Mouse (Mus musculus): ENCODE measurements around the gene Ghr. TPM values are rescaled to one million over a fixed set of nuclear protein-coding genes. Genes with fewer than 3 reads are reported as not detected.

Ghr gene
- total and polyA plus RNA-seq, 2 experiments from 2014 or later = 5.7 to 8.0 TPM

DNA sequence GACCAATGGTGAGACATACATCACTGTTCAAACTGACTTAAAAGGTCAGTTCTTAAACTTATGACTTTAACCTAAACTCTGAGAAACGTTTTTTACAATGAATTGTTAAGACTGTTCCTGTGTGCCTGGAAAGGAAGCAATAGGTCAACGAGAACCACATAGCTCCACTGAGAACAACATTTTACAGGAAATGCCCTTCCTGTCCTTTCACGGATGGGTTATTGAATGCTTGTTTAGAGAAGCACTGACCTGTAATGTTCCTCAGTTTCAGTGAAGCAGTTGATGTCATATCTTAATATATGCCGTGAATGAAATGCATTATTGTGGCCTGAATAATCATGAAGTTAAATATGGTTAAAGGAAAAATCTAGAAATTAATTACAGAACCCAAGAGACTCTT lies 147.7 kb downstream of the Ghr start:
- Histone ChIP-seq H3K9me3 (ENCODE audit: low read length) (no peaks in the 10 kb centered on the region), H3K9ac (no peak overlapping the region), H3K27me3 (ENCODE audit: insufficient read depth, low read length) (no peaks in the 10 kb centered on the region), H3K27ac (ENCODE audit: low read depth, low read length) (no peak overlapping the region), H3K36me3 (ENCODE audit: insufficient read depth) (no peaks in the 10 kb centered on the region), H3K4me2 (ENCODE audit: low read depth) (no peak overlapping the region), H3K4me1 (ENCODE audit: insufficient read depth) (no peaks in the 10 kb centered on the region), H3K4me3 (ENCODE audit: low read depth, low read length) (no peak overlapping the region)
- TF ChIP-seq CTCF (IDR thresholded peaks at IDR 0.05; ENCODE audit: low read depth) = no peak
- ATAC-seq = no peak
- WGBS = 73% methylated on average over 4 of the region's 4 CpGs
- DNase-seq = no peak

DNA sequence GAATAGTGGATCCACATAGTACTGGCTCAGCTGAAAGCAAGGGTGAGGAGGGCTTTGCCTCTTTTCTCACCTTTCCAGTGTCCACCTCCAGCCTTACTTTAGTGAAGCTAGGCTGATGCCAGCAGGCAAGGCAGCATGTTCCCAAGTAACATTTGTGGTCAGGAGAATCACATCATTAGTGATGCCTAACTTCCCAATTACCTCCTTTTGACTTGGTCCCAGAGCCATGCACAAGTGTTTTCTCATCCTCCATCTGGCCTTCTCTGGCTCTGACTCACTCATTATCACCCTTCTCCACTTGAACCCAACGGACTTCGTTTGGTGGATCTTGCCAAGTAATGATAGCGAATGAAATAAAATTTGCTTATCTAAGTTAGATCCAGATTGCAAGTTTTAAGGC lies 148.8 kb downstream of the Ghr start:
- Histone ChIP-seq H3K4me3 (ENCODE audit: low read depth, low read length) (no peak overlapping the region), H3K27me3 (ENCODE audit: insufficient read depth, low read length) (no peaks in the 10 kb centered on the region), H3K9me3 (ENCODE audit: low read length) (no peaks in the 10 kb centered on the region), H3K36me3 (ENCODE audit: insufficient read depth) (no peaks in the 10 kb centered on the region), H3K9ac (no peak overlapping the region), H3K4me1 (ENCODE audit: insufficient read depth) (no peaks in the 10 kb centered on the region), H3K27ac (ENCODE audit: low read depth, low read length) (no peak overlapping the region), H3K4me2 (ENCODE audit: low read depth) (no peak overlapping the region)
- 80% methylated on average over 3 of the region's 3 CpGs for WGBS
- ATAC-seq (no peak), DNase-seq (no peak)
- TF ChIP-seq CTCF (IDR thresholded peaks at IDR 0.05; ENCODE audit: low read depth) = no peak

DNA sequence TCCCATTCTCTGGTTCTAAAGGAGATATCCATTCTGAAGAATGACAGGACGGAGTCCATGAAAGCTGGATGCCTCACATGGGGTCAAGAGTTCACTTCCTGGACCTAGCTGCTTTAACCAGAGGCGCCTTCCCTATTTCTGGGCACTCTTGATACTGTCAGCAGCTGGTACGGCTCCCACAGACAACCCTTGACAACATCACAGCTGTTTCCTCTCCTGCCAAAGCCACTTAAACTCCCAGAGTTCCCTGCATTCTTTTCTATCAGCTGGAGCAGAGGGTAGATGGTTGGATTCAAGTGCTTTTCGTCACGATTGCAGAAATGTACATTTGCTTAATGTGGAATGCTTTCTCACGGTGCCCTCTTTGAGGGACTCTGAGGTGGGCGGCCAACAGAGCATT lies 150.0 kb downstream of the Ghr start:
- no peak overlapping the region for H3K9ac ChIP-seq
- DNase-seq (no peak), ATAC-seq (no peak)
- H3K27ac ChIP-seq (ENCODE audit: low read depth, low read length) = no peak overlapping the region
- H3K4me3 ChIP-seq (ENCODE audit: low read depth, low read length) = no peak overlapping the region
- H3K27me3 ChIP-seq (ENCODE audit: insufficient read depth, low read length) = no peaks in the 10 kb centered on the region
- no peaks in the 10 kb centered on the region for H3K9me3 ChIP-seq (ENCODE audit: low read length)
- no peak for TF ChIP-seq CTCF (IDR thresholded peaks at IDR 0.05; ENCODE audit: low read depth)
- no peaks in the 10 kb centered on the region for H3K4me1 ChIP-seq (ENCODE audit: insufficient read depth)
- H3K36me3 ChIP-seq (ENCODE audit: insufficient read depth) = no peaks in the 10 kb centered on the region
- H3K4me2 ChIP-seq (ENCODE audit: low read depth) = no peak overlapping the region
- WGBS = 82% methylated on average over 7 of the region's 7 CpGs

DNA sequence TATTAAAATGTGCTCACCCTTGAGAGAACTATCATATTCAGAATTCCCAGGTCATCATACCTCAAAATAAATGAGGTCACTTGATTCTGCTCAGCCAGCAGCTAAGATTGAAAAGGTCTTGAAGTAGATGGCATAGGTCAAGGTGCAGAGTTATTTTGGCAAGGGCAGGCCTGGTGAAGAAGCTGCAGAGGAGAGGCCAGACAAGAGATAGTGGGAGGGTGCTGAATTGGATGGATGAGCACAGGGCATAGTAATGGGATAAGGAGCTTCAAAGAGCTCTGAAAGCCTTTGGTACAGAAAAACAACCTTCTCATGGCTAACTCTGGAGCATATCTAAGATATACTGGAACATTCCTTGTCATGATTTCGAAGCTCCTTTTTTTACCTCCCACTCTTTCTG lies 150.5 kb downstream of the Ghr start:
- Histone ChIP-seq H3K36me3 (ENCODE audit: insufficient read depth) (no peaks in the 10 kb centered on the region), H3K4me2 (ENCODE audit: low read depth) (no peak overlapping the region), H3K4me1 (ENCODE audit: insufficient read depth) (no peaks in the 10 kb centered on the region), H3K27ac (ENCODE audit: low read depth, low read length) (no peak overlapping the region), H3K4me3 (ENCODE audit: low read depth, low read length) (no peak overlapping the region), H3K9ac (no peak overlapping the region), H3K27me3 (ENCODE audit: insufficient read depth, low read length) (no peaks in the 10 kb centered on the region), H3K9me3 (ENCODE audit: low read length) (no peaks in the 10 kb centered on the region)
- DNase-seq (no peak), ATAC-seq (no peak)
- TF ChIP-seq CTCF (IDR thresholded peaks at IDR 0.05; ENCODE audit: low read depth) = no peak
- WGBS = 88% methylated on average over 1 of the region's 1 CpGs

DNA sequence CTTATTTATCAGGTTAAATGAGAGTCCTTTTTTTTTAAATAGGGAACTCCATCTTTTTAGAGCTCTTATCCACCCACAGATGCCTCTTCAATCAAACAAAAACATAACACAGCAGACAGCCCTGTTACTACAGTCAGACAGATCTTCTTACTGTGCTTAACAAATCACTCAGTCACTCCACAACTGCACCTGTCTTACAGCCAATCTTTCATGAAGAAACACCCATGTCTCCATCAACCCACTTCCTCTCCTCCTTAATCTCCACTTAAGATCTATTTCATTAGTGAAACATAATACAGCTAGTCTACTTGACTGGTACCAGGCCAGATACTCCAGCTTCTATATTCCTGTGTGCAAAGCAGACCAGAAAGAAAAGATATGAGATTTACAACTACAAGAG lies 153.9 kb downstream of the Ghr start:
- no peaks in the 10 kb centered on the region for H3K4me1 ChIP-seq (ENCODE audit: insufficient read depth)

DNA sequence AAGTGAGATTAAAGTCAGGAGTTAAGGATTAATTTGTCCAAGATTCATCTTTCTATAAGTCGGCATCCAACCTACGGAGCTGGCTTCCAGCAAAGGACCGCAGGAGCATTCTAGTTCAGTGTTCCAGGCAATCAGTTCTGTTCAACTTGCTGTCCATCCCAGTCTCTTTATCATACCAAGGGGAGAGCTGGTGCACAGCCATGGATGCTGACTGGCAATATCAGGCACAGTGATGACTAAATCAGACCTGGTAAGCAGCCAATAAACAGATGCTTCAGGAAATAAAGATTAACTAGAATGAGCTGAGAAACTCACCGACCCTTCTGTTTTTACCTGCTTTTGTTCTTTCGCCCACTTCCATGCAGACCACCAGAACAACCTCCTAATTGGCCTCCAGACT lies 154.3 kb downstream of the Ghr start:
- WGBS = 78% methylated on average over 5 of the region's 5 CpGs
- no peak overlapping the region for H3K27ac ChIP-seq (ENCODE audit: low read depth, low read length)

More for the DNA sequence above, 153.9 kb downstream of the Ghr start:
- DNase-seq (no peak), ATAC-seq (no peak)
- Histone ChIP-seq H3K27ac (ENCODE audit: low read depth, low read length) (no peak overlapping the region), H3K36me3 (ENCODE audit: insufficient read depth) (no peaks in the 10 kb centered on the region), H3K9me3 (ENCODE audit: low read length) (no peaks in the 10 kb centered on the region), H3K4me2 (ENCODE audit: low read depth) (no peak overlapping the region), H3K27me3 (ENCODE audit: insufficient read depth, low read length) (no peaks in the 10 kb centered on the region), H3K4me3 (ENCODE audit: low read depth, low read length) (no peak overlapping the region), H3K9ac (no peak overlapping the region)
- no peak for TF ChIP-seq CTCF (IDR thresholded peaks at IDR 0.05; ENCODE audit: low read depth)

DNA sequence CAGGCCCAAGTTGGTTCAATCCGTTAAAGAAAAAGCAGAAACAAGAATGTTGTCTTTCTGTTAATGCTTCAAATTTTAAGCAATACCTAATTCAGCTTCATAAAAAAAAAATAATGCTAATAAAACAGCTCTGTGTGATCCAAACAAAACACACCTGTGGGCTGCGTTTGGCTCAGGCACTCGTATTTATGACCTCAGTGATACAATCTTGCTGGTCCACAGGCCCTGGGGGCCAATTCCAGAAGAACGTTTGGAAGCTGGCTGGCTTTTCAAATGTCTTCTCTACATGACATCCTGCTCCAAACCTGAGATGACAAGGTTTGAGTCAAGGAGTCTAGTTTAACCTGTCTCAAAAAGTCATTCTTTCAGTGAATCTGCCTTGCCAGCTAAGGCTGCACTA lies 156.9 kb downstream of the Ghr start:
- Histone ChIP-seq H3K27ac (ENCODE audit: low read depth, low read length) (no peak overlapping the region), H3K36me3 (ENCODE audit: insufficient read depth) (no peaks in the 10 kb centered on the region), H3K9me3 (ENCODE audit: low read length) (no peaks in the 10 kb centered on the region), H3K4me1 (ENCODE audit: insufficient read depth) (no peaks in the 10 kb centered on the region), H3K27me3 (ENCODE audit: insufficient read depth, low read length) (no peaks in the 10 kb centered on the region), H3K9ac (no peak overlapping the region), H3K4me3 (ENCODE audit: low read depth, low read length) (no peak overlapping the region), H3K4me2 (ENCODE audit: low read depth) (no peak overlapping the region)
- 70% methylated on average over 4 of the region's 4 CpGs for WGBS
- no peak for ATAC-seq
- DNase-seq = no peak
- no peak for TF ChIP-seq CTCF (IDR thresholded peaks at IDR 0.05; ENCODE audit: low read depth)

More for the DNA sequence above, 154.3 kb downstream of the Ghr start:
- no peak for ATAC-seq
- Histone ChIP-seq H3K9me3 (ENCODE audit: low read length) (no peaks in the 10 kb centered on the region), H3K4me2 (ENCODE audit: low read depth) (no peak overlapping the region), H3K4me1 (ENCODE audit: insufficient read depth) (no peaks in the 10 kb centered on the region), H3K27me3 (ENCODE audit: insufficient read depth, low read length) (no peaks in the 10 kb centered on the region), H3K4me3 (ENCODE audit: low read depth, low read length) (no peak overlapping the region), H3K36me3 (ENCODE audit: insufficient read depth) (no peaks in the 10 kb centered on the region), H3K9ac (no peak overlapping the region)
- TF ChIP-seq CTCF (IDR thresholded peaks at IDR 0.05; ENCODE audit: low read depth) = no peak
- DNase-seq = no peak

DNA sequence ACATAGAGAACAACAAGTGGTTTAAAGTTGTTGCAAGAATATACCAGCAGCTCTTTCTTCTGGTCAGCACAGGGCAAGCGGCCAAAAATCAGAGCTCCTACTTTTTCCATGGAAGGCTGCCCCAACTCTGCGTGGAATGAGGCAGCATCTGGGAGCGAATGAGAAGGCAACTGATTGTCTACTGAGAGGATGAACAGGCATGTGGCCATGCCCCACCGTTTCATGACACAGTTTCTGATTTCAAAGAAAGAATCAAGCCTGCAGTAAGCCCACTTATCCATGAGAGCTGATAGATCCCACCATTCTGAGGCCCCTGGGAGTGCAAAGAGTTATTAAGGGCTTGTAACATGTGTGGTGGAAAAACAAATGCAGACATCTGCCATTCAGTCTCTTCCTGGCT lies 160.1 kb downstream of the Ghr start:
- ATAC-seq = no peak
- TF ChIP-seq CTCF (IDR thresholded peaks at IDR 0.05; ENCODE audit: low read depth) = no peak
- H3K9me3 ChIP-seq (ENCODE audit: low read length) = no peaks in the 10 kb centered on the region
- no peak overlapping the region for H3K4me3 ChIP-seq (ENCODE audit: low read depth, low read length)
- DNase-seq = no peak
- no peak overlapping the region for H3K4me2 ChIP-seq (ENCODE audit: low read depth)
- no peaks in the 10 kb centered on the region for H3K27me3 ChIP-seq (ENCODE audit: insufficient read depth, low read length)
- no peak overlapping the region for H3K27ac ChIP-seq (ENCODE audit: low read depth, low read length)
- no peaks in the 10 kb centered on the region for H3K36me3 ChIP-seq (ENCODE audit: insufficient read depth)
- H3K9ac ChIP-seq = no peak overlapping the region
- no peaks in the 10 kb centered on the region for H3K4me1 ChIP-seq (ENCODE audit: insufficient read depth)
- 52% methylated on average over 4 of the region's 4 CpGs for WGBS
